Mouse (Mus musculus) E14TG2a.4 (cell line): ENCODE measurements around the gene Ccdc155.

Source experiments
- CTCF ChIP-seq: conservative IDR thresholded peaks from 2 replicates; pipeline ENCODE4 v1.5.1; 2014; ENCODE audit warnings: low read length
- NANOG ChIP-seq: IDR thresholded peaks from 2 replicates; pipeline ENCODE4 v1.6.1; 2014; ENCODE audit warnings: borderline replicate concordance, low read length, mixed read lengths
- POU5F1 ChIP-seq: IDR thresholded peaks from 2 replicates; pipeline ENCODE4 v1.6.1; 2014; ENCODE audit warnings: low read length, borderline replicate concordance

- TF ChIP-seq CTCF (no peak), POU5F1 (no peak), NANOG (no peak)
Measured at GRCm38 (mm10) chr7:45169495-45169894, 35.2 kb downstream of the Ccdc155 start.
